Mouse (Mus musculus) telencephalon, adult 2 months (tissue): ENCODE results near the gene Tspan3.

ENCODE experiments used
- DNase-seq: peaks from one replicate; pipeline ENCODE4 v3.0.0-alpha.2; 2011; ENCODE audit warnings: low read depth, low spot score

Gene Tspan3

DNA sequence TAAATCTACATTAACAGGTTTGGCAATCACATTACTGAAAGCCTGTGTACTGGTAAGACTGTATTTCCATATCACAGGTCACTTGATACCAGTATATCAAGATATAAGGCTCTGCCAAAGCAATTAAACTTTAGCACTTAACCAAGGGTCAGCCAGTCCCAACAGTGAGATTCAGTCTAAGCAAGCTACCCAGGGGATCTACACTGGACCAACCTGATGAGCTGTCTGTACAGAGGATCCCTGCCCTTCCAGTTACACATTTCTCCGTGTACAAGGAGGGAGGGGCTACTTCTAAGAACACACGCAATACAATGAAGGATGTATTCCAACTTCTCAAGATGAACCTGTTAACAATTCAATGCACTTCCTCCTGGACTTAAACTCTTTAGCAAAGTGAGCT, 7.2 kb downstream of the Tspan3 start:
- no peak for DNase-seq

DNA sequence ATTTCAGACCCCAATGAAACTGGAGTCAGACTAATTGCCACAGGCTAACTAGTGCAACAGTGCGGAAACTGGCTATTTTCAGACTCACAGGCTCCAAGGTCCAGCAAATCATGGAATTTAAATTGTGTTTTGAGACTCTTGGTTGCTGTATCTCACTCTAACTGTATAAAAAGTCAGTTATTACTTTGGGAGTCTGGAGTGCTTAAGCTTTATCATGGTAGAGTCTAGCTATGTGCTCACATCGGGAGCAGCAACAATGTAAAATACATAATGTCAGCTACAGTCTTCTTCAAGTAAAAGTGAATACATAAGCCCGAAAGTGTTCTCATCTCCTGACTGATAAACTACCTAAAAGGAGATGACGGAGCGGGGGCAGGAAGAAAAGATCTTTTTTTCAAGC, 10.7 kb downstream of the Tspan3 start:
- no peak for DNase-seq

DNA sequence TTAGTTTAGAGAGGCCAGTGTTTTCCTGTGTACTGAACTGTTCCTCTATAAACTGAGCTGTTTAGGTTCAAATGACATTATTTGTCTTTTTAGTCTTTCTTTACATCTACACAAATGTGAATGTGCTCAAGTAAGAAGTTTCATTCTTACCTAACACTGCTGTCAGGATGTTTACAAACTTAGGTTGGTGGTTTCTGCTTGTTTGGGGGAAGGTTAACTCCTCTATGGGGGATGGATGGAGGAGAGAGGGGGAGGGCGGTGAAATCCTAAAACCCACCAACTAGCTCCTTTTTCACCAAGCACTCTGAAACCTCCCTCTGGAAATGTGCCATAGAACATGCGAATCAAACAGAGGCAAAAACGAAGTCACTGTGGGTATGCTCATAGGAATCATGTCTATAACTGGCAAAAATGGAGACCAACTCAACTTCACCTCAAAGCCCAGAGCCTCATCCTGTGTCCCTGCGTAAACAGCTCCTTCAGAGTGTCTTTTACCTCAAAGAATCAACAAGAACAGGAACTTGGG, 12.7 kb downstream of the Tspan3 start:
- no peak for DNase-seq

DNA sequence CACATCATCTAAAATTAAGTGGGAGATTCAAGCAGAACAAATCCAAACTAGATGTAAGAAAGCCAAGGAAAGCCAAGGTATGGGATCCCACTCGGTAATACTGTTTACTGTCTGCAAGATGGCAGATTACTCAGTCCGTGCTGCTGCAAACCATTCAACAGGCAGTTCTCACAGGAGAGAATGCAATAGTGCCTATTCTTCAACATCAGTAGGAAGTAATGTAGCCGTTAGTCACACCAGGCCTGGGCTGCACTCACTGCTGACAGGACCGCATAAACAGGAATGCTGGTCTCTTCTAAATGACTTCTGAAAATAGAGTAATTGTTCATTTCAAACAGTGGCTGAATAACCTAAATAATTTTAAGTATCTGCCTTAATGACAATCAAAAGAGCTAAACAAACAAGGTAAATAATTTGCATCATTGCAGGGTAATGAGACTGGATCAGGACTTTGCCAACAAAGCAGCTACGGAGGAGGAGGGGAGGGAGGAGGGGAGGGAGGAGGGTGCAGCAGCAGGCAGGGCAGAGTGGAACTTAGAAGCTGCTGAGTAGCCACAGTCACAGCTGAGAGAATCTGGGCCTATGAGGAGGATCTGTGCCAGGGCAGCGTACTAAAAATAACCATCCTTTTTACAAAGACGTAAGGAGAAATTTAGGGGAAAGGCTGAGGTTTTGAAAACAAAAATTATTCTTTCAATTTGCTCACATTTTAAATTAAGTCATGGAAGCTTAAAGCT, 13.4 kb downstream of the Tspan3 start:
- DNase-seq, result peak; percentile 68

DNA sequence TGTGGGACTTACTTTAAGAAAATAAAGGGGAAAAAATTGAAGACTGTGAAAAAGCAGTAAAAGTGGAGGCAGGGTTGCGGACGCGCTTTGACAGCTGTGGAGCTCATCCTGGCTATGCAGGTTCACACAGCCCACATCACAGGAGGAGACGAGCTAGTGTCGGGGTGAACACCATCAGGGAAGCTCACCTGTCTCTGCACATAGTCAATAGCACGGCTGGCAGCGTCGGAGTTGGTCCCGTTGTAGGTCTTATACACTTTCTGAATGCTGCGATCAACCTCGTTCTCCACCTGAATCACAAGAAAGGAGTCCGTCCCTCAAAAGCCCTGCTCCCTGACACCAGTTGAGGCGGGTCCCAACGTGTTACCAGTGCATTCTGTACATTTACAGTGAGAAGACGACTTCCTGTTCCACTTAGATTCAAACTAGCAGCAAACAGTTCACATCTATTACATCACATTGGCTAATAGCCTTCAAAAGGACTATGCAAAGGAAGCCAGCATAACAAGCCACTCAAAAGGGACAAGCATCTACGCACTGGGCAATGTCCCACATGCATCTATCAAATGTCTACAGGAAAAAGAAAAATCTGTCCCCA, 18.9 kb downstream of the Tspan3 start:
- no peak for DNase-seq

DNA sequence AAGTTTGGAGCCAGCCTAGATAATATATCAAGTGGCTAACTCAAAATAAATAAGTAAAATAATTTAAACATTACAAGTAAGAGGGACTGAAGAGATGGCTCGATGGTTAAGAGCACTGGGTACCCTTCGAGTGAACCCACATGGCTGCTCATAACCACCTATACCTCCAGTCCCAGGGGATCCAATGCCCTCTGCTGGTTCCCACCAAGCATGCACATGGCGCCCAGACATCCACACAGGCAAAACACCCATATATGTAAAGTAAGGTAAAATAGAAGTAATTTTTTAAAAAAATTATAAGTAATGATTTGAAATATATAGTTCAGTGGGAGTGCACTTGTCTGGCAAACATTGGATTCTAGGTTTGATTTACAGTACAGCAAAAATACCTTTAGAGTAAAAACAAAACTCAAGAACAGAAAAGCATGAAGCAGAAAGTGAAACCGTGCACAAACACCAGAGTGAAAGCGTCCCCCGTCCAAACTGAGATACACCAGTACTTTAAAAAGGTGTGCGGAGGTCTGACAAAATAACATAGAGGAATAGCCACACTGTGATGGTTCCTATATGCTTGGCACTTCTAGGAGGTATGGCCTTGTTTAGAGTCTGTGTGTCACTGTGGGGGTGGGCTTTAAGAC, 20.8 kb downstream of the Tspan3 start:
- no peak for DNase-seq

DNA sequence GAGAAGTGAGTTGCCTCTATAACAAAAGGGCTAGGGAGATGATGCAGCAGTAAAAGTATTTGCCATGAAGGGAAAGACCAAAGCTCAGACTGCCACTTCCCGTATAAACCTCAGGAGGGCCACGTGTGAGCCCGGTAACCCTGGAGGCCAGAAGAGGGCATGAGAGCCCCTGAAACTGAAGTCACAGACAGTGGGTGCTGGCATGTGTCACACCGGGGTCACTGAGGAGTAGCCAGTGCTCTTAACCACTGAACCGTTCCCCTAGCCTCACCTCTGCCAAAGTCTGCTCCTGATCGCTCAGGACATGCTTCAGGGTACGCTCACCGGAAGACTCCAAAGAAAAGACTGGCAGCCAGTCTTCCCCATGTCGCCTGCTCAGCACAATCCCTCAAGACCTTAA, 23.5 kb downstream of the Tspan3 start:
- no peak for DNase-seq

DNA sequence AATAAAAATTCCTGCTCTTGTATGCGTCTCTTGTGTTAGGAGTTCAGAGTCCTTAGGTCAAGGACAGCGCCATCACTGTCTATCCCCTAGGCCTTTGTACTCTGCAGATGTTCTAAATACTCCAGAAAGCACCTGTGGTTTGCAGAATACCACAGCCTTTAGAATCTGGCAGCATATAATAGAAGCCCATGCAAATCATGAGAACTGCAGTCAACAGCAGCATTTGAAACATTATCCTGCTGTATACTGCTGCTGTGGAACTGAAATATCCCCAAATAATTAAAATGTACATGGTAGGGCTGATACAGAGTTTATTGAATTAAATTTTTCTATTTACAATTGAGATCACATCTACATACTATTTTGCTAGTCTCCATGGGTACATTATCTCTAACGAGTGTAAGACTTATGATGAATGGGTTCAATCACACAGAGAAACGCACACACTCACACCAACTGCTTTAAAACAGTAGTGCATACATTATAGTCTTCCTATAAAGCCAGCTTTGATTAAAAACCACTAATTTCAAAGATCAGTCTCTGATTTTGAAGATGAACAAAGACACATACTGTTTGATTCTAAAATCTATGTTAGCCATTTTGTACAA, 29.6 kb downstream of the Tspan3 start:
- no peak for DNase-seq

DNA sequence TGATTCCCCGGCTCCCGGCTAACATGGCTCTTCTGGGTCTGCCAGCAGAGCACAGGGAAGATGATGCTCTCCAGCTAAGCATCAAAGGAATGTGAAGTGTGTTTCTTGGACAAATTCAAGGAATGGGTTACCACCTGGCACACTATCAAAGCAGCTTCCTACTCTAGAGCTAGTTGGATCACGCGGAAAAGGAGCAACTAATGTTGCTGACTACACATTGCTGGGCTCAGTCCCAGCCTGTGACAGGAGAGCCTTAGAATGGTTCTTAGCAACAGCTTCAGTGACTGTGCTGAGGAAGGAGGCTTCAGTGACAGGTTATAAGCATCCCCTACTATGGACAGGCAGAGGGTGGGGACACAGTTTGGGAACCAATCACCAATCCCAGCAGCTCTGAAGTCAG, 30.7 kb downstream of the Tspan3 start:
- peak; percentile 58 for DNase-seq

DNA sequence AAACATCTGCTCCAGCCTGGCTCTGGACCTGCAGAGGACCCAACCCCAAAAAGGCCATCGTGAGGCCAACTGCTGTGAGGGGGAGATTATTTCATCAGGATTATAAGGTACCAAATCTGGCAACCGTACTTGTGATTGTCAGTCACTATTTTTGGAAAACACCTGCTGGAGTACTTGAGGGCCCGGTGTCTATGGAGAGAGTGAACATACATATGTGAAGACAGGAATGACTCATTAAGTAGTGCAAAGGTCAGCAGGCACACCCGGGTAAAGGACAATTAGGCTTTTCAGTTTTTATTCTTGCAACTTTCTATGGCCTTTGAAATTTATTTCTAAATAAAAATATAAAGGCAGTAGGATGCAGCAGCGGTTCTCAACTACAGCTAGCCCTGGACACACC, 31.3 kb downstream of the Tspan3 start:
- no peak for DNase-seq

DNA sequence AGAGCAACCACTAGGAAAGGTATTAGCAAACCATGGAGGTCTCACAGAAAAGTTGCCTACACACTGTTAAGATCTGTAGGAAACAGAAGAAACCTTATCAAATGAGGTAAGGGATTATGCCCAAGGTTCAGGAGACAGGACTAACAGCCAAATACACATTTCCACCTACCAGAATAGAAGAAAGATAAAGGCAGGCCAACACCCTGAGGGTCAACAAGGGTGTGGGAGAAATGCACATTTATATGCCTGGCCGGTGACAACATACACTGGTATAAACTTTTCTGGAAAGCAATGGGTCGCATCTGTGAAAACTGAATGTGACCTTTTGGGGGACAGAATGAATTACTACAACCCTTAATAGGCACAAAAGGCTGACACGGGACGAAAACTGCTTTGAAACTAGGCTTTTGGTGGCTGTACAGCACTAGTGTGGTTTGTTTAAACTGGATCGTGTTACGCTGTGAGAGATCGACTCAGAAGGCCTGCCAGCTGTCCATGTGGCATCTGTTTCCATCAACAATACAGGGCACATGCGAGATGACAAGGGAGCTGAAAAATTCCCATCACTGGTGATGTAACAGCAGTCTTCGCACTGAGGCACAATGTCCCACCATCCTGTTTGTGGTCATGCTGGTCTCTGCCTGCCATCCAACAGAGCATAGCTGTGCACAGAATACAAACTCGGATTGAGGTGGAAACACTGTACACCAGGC, 33.3 kb downstream of the Tspan3 start:
- DNase-seq, result no peak

DNA sequence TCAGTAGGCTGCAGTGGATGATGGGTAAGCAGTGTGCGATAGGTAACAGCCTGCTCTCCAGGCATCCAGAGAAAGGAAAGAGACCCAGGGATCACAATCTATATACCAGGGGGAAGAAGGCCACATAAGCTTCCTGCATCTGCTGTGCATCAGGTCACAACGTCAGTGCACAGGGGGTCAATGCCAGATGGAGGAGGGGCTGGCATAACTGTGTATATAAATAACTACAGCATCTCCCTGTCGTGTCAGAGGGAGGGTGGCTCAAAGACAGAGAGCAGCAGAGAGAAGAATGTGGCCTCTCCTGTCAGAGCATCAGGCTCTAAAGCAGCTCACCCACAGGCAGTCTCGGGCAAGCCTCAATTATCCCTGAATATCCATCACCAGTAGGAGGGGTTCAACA, 34.7 kb downstream of the Tspan3 start:
- no peak for DNase-seq

DNA sequence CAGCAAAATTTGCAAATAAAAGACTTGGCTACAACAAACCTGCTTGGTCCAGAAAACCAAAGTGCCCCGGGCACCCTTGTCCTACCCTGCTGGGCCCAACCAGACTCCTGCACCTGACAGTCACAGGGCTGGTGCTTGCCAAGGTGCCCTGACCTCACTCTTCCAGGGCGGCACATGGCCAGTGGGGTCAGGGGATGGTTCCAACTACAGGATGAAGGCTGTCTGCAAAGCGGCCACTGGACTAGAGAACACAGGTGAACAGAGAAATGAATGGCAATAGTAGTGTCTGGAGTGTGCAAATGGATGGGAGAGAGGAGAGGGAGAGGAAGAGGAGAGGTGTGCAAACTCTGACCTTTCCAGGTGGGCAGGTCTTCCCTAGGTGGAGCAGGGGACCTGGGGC, 35.3 kb downstream of the Tspan3 start:
- DNase-seq, result no peak

DNA sequence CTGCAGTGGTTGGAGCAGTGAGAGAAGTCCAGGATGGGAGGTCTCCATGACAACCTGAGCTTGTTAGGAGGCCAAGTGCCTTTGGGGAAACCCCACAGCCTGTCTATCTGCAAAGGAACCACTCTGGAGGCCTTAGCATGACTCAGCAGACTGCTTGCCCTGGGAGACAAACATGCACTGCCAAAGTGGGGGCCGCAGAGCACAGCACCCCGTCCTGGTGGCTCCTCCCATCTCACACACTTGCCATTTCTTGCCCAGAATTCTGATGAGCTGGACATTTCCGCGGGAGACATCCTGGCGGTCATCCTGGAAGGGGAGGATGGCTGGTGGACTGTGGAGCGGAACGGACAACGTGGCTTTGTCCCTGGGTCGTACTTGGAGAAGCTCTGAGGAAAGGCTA, 36.9 kb downstream of the Tspan3 start:
- DNase-seq, result peak; percentile 68

DNA sequence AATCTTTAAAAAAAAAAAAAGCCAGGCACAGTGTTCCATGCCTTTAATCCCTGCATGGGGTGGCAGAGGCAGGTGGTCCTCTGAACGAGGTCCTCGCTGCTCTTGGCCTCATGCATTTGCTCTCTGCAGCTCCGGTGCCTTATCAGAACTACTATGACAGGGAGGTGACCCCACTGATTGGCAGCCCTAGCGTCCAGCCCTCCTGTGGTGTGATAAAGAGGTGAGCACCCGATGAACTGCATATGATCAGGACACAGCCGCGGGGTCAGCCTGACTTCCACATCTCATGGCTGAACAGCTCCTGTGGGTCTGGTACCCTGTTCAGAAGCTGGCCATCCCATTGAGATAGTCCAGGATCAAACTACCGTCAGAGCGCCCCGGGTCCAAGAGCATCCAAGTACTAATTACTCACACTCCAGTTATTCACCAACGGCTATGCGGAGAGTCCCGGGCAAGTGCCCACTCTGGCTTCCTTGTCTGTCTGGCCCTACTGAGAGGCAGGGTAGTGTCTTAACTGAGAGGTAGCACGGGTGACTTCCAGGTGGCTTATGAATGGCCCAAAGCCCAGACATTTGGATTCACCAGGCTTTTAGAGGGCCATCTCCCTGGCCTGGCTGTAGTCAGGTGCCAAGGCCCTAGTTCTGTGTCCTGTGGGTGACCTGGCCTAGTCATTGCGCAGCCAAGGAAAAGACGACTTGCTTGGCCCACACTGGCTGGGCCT, 38.7 kb downstream of the Tspan3 start:
- DNase-seq, result no peak

DNA sequence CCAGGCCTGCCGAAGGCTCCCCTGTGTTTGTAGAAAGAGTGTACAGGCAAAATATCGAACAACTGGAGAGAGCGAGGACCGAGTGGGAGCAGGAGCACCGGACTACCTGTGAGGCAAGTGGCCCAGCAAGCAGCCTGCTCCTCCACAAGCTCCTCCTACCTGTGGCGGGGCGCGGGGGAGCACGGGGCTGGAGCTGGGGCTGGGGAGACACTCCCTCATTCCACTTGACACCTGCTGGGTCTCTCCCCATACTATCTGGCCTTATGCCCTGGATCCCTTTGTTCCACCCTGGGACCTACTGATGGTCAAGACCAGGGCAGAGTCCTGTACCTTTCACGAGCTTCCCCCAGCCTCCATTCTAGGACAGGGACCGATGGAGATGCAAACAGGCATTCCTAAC, 40.7 kb downstream of the Tspan3 start:
- no peak for DNase-seq

DNA sequence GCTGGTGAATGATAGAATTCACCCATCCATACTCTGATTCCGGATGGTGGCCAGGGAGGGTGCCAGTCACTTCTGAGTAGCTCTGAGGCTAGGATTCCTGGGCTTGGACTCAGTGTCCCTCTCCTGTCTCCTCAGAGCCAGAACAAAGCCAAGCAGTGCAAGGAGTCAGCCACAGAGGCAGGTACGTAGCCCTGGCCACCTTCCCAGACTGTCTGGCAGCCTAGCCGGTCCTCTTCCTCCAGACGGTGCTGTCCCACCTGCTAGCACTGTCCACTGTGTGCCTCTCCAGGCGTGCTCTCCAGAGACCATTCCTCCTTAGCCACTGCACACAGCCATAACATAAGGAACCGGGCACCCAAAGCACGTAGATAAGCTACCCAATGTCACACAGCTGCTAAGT, 41.7 kb downstream of the Tspan3 start:
- DNase-seq, result no peak

DNA sequence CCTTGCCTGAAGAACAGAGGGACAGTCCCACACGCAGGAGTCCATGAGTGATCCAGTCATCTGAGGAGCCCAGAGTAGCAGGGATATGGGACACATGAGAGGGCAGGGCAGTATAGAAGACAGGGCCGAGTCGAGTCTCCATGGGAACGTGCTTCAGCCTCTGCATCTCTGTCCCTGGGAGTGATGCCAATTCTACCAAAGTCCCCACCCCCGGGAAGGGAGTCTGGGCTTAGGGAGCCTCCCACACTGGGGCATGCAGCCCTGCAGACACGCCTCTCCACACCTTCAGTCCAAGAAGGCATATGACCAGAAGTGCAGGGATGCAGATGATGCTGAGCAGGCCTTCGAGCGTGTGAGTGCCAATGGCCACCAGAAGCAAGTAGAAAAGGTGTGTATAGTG, 42.3 kb downstream of the Tspan3 start:
- DNase-seq, result peak; percentile 38

DNA sequence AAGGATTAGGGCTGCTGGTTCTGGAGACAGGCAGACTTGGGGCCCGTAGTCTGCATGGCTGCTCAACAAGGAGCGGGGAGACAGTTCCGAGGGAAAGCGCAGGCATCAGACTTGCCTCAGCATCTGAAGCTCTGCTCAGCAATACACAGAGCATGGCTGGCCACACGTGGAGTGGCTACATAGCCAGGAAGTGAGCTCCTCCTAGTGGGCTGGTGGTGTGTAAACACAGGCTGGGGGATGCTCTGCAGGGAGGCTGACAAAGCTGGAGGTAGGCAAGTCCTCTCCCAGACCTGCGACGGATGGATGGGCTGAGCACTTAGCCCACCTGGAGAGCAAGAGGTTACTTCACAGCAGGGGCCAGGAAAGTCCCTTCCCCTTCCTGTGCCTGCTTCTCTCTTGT, 44.2 kb downstream of the Tspan3 start:
- peak; percentile 31 for DNase-seq

DNA sequence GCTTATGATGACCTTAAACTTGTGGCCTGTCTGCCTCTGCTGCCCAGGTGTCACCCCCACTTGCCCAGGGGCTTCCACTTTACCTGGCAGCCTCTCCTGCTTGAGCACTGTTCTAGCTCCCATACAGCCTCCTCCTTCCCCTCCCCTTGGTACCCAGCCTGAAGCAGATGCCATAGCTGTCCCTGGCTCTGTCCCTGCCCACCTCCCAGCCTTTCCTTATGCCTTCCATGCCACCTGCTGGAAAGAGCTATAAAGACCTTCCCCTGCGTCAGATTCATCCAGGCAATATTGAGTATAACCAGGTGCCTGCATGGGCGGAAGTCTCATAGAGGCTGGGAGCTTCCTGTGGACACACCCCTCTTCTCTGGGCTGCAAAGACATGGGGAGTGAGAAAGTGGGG, 45.6 kb downstream of the Tspan3 start:
- no peak for DNase-seq

DNA sequence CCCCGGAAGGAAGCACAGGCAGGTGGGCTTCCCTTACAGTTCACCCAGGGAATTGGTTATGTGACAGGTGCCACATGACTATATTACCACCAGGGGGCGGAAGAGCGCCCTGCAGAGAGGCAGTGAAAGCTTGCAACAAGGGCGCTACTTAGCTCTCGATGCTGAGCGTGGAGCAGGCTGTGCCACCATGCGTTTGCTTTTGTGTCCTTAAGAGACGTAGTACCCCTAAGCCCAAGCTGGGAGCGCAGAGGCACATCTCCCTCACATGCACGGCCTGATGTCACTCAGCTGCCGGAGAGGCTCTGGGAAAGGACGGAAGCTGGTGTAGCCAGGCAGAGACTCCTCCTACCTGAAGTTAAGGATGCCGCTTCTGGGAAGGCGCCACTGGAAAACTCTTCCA, 46.7 kb downstream of the Tspan3 start:
- peak; percentile 74 for DNase-seq
